Mouse (Mus musculus): ENCODE results near the gene Nckap5l. TPM values are rescaled to one million over a fixed set of nuclear protein-coding genes. Genes with fewer than 3 reads are reported as not detected.

Nckap5l gene
- polyA plus RNA-seq, 1 experiment from 2014 or later, result 6.0 TPM

DNA sequence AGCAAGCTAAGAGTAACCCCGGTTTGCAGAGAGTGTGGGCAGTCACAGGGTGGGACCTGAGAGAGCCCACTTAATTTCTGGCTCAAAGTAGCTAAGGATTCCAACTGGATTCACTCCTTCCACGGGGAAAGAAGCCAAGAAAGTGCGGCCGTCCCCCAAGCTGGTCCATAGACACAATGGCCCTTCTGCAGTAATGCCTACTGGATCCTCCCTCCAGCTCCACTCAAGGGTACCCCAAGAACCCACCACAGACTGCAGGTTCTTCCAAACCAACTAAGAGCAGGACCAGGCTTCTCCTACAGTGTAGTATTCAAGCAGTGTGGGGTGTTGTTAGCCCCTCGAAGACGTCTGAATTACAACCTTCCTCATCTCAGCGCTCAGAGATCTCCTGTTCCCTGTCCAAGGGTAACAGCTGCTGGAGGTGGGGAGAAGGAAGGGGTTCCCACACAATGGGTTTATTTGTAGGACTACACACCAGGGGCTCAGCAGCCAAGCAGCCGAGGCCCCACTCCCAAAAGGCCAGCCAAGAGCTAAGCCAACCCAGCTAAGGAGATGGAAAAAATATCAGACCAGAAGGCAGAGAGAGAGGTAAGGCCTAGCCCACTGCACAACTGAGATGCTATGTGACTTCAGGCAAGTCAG is 16.6 kb downstream of the Nckap5l start:
- 68% methylated on average over 8 of the region's 8 CpGs for WGBS
- Histone ChIP-seq H3K4me1 (replicated peaks; ENCODE audit: control insufficient read depth, insufficient read depth, low read length) (peaks cover 13% of the 10 kb centered on the region), H3K27ac (ENCODE audit: low read depth, low read length) (peak overlapping the region; percentile 45; the same call in 1 of the 2 replicates), H3K27me3 (replicated peaks; ENCODE audit: control insufficient read depth, insufficient read depth, low read length) (no peaks in the 10 kb centered on the region), H3K9me3 (ENCODE audit: control insufficient read depth, low read length) (no peaks in the 10 kb centered on the region), H3K9ac (ENCODE audit: low read depth, low read length) (no peak overlapping the region), H3K4me2 (peak overlapping the region; percentile 3), H3K36me3 (ENCODE audit: control insufficient read depth, insufficient read depth, low read length) (peaks cover 5% of the 10 kb centered on the region; the same call in 1 of the 2 replicates), H3K4me3 (ENCODE audit: low read depth, low read length) (no peak overlapping the region)
- ATAC-seq (replicated peaks; ENCODE audit: low FRiP score) (no peak), DNase-seq (ENCODE audit: low spot score) (no peak)

DNA sequence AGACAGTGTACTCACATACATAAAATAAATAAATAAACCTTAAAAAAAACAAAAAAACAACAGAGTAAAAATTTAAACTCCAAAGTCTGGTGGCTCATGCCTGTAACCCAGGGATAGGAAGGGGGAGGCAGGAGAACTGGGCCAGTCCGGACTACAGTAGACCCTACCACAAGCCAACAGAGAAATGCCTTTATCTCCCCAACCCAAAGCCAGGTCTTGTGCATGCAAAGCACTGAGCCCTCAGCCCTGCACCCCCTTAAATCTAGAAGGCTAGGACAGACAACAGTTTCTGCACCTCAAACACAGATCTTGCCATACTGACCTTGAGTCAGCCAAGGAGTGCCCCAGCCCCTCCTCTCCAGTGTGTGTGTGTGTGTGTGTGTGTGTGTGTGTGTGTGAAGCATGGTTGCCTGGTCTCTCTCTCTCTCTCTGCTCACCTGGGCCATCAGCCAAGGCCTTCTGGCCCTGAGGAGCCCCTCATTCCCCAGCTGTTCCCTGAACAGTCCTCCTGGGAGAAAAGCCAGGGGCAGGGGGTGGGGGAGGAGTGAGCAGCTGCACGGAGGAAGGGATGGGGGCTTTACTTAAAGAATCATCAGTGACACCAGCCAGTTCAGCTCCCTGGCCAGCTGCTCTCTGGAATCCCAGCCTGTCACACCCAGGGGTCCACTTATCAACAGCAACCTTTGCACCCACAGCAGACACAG is 17.3 kb downstream of the Nckap5l start:
- H3K4me3 ChIP-seq (ENCODE audit: low read depth, low read length), result no peak overlapping the region
- H3K36me3 ChIP-seq (ENCODE audit: control insufficient read depth, insufficient read depth, low read length), result peaks cover 5% of the 10 kb centered on the region; the same call in 1 of the 2 replicates
- H3K4me2 ChIP-seq, result peak overlapping the region; percentile 3
- peak overlapping the region; percentile 45; the same call in 1 of the 2 replicates for H3K27ac ChIP-seq (ENCODE audit: low read depth, low read length)
- DNase-seq (ENCODE audit: low spot score) (no peak), ATAC-seq (replicated peaks; ENCODE audit: low FRiP score) (no peak; the same call in 1 of the 2 replicates)
- peaks cover 13% of the 10 kb centered on the region for H3K4me1 ChIP-seq (replicated peaks; ENCODE audit: control insufficient read depth, insufficient read depth, low read length)
- no peaks in the 10 kb centered on the region for H3K27me3 ChIP-seq (replicated peaks; ENCODE audit: control insufficient read depth, insufficient read depth, low read length)
- no peak overlapping the region for H3K9ac ChIP-seq (ENCODE audit: low read depth, low read length)
- no peaks in the 10 kb centered on the region for H3K9me3 ChIP-seq (ENCODE audit: control insufficient read depth, low read length)
- WGBS, result 54% methylated on average over 2 of the region's 2 CpGs

DNA sequence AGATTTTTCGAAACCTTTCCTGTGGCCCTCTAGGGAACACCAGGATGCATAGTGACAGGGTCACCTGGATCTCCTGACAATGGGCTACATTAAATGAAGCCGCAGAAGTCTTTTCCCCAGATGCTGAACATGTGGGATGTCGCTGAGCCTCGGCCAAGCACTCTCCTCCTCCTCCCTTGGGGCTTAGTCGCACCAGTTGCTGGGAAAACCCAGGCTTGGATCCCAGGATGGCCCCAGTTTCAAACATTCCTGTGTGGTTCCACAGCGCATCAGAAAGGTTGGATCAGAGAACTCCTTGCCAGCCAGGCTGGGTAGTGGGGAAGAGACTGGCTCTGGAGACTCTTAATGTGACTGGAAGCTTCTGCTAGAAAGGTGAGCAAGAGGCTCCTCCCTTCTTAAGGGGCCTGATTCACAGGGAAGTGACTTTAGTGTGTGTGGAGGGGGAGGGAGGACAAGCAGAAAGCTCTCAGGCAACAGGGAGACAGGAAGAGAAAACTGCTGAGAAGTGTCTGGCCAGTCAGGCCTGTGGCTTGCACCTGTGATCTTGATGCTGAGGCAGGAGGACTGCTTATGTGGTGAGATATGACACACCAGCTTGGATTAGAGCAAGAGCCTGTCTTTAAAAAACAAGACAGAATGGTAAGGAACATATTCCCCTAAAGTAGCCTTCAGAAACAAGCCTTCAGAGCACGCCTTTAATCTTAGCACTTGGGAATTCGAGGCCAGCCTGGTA is 18.4 kb downstream of the Nckap5l start:
- Histone ChIP-seq H3K27ac (ENCODE audit: low read depth, low read length) (no peak overlapping the region), H3K4me2 (no peak overlapping the region), H3K4me3 (ENCODE audit: low read depth, low read length) (no peak overlapping the region), H3K36me3 (ENCODE audit: control insufficient read depth, insufficient read depth, low read length) (peaks cover 3% of the 10 kb centered on the region; the same call in 1 of the 2 replicates), H3K9me3 (ENCODE audit: control insufficient read depth, low read length) (no peaks in the 10 kb centered on the region), H3K4me1 (replicated peaks; ENCODE audit: control insufficient read depth, insufficient read depth, low read length) (peaks cover 13% of the 10 kb centered on the region), H3K9ac (ENCODE audit: low read depth, low read length) (no peak overlapping the region), H3K27me3 (replicated peaks; ENCODE audit: control insufficient read depth, insufficient read depth, low read length) (no peaks in the 10 kb centered on the region)
- DNase-seq (ENCODE audit: low spot score), result no peak
- 82% methylated on average over 8 of the region's 8 CpGs for WGBS
- ATAC-seq (replicated peaks; ENCODE audit: low FRiP score), result no peak

DNA sequence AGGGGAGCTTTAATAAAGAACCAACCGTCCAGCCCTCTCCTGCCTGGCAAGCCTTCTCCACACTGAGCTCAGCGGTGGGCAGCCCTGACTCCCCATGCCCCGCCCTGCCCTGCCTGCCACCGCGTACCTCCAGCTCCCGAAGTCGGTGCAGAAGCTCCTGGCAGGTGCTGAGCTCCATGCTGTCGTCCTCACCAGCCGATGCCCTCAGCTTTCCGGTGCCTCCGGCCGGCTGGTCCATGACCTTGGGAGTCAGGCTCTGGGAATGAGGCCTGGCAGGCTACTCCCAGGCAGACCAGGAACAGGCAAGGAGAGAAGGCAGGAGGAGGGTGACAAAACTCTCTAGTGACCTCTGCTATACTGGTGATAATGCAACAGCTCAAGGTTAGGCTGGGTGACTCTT is 23.6 kb downstream of the Nckap5l start:
- Histone ChIP-seq H3K4me1 (replicated peaks; ENCODE audit: control insufficient read depth, insufficient read depth, low read length) (peaks cover 12% of the 10 kb centered on the region), H3K36me3 (ENCODE audit: control insufficient read depth, insufficient read depth, low read length) (peaks cover 5% of the 10 kb centered on the region; the same call in 1 of the 2 replicates), H3K9me3 (ENCODE audit: control insufficient read depth, low read length) (no peaks in the 10 kb centered on the region), H3K4me2 (no peak overlapping the region), H3K27ac (ENCODE audit: low read depth, low read length) (no peak overlapping the region), H3K4me3 (ENCODE audit: low read depth, low read length) (no peak overlapping the region), H3K9ac (ENCODE audit: low read depth, low read length) (no peak overlapping the region), H3K27me3 (replicated peaks; ENCODE audit: control insufficient read depth, insufficient read depth, low read length) (no peaks in the 10 kb centered on the region)
- WGBS, result 79% methylated on average over 12 of the region's 12 CpGs
- ATAC-seq (replicated peaks; ENCODE audit: low FRiP score) (no peak), DNase-seq (ENCODE audit: low spot score) (no peak)

DNA sequence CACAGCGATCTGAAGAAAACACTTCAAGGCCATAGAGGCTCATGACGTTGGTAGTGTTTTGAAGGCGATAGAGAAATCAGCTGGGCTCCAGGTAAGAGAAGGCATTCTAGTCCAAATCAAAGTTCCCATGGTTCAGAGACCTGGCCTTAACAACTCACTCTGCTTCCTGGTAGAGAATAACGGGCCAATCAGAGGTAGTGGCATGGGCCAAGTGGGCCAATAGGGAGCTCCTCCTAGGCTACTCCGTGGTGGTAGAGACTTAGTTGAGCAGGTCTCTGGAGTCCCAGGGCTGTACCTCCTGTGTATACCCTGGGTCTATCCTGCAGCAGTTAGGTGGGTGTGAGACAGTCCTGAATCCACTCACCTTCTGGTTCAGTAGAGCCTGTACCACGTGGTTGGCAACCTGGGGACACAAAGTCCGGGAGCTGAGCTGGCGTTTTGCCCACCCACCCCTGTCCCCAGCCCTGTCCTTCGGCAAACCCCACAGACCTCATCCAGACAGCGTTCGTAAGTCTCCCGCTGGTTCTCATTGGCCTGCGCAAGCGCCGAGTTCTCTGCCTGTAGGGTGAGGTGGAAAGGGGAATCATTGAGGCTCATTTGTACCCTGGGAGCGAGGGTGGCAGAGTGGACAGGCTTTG is 24.3 kb downstream of the Nckap5l start:
- H3K27me3 ChIP-seq (replicated peaks; ENCODE audit: control insufficient read depth, insufficient read depth, low read length), result no peaks in the 10 kb centered on the region
- H3K9ac ChIP-seq (ENCODE audit: low read depth, low read length), result no peak overlapping the region
- ATAC-seq (replicated peaks; ENCODE audit: low FRiP score) (no peak; the same call in 1 of the 2 replicates), DNase-seq (ENCODE audit: low spot score) (no peak)
- 0 out of 2 replicates have a peak, but pooled peaks cover 2% of the 10 kb centered on the region for H3K36me3 ChIP-seq (ENCODE audit: control insufficient read depth, insufficient read depth, low read length)
- H3K4me3 ChIP-seq (ENCODE audit: low read depth, low read length), result no peak overlapping the region
- no peaks in the 10 kb centered on the region for H3K9me3 ChIP-seq (ENCODE audit: control insufficient read depth, low read length)
- H3K4me1 ChIP-seq (replicated peaks; ENCODE audit: control insufficient read depth, insufficient read depth, low read length), result peaks cover 15% of the 10 kb centered on the region
- 87% methylated on average over 16 of the region's 16 CpGs for WGBS
- no peak overlapping the region for H3K27ac ChIP-seq (ENCODE audit: low read depth, low read length)
- no peak overlapping the region for H3K4me2 ChIP-seq

DNA sequence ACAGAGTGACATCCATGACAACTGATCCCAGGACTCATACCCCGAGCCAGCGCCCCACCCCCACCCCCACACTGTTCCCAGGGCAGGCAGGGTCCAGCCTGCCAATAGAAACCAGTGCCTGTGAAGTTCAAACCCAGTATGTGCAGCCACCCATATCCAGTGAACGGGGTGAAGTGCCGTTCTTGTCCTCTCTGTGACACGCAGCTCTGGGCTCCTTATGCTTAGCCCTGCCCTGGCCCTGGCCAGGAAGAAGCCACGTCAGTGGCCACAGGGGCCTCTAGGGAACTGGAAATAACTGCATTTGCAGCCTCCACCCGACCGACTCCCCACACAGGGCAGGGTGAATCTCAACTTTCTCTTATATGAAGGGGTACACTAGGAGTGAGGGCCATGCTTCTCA is 25.6 kb downstream of the Nckap5l start:
- Histone ChIP-seq H3K4me2 (no peak overlapping the region), H3K4me3 (ENCODE audit: low read depth, low read length) (no peak overlapping the region), H3K27ac (ENCODE audit: low read depth, low read length) (no peak overlapping the region), H3K36me3 (ENCODE audit: control insufficient read depth, insufficient read depth, low read length) (peaks cover 11% of the 10 kb centered on the region), H3K9me3 (ENCODE audit: control insufficient read depth, low read length) (no peaks in the 10 kb centered on the region), H3K9ac (ENCODE audit: low read depth, low read length) (no peak overlapping the region), H3K4me1 (replicated peaks; ENCODE audit: control insufficient read depth, insufficient read depth, low read length) (peaks cover 15% of the 10 kb centered on the region), H3K27me3 (replicated peaks; ENCODE audit: control insufficient read depth, insufficient read depth, low read length) (no peaks in the 10 kb centered on the region)
- WGBS, result 71% methylated on average over 8 of the region's 8 CpGs
- ATAC-seq (replicated peaks; ENCODE audit: low FRiP score) (no peak), DNase-seq (ENCODE audit: low spot score) (no peak)

DNA sequence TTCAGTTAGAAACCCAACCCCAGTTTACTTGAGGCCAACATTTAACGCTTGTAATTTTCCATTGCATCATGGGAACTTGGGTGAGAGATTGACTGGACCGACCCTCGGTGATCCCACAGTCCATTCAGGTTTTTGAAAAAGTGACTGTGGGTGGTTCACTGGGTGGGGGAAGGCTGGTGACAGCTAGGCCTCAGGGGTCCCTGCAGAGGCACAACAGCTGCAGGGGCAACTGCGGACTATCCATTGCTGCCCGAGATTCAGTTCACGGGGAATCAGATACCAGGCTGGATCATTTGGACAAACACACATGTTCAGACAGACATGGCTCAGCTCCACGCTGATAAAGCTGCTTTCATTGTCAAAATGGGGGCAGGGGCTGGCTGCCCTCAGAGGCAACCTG is 26.0 kb downstream of the Nckap5l start:
- H3K9me3 ChIP-seq (ENCODE audit: control insufficient read depth, low read length), result no peaks in the 10 kb centered on the region
- peaks cover 11% of the 10 kb centered on the region for H3K36me3 ChIP-seq (ENCODE audit: control insufficient read depth, insufficient read depth, low read length)
- H3K4me2 ChIP-seq, result no peak overlapping the region
- no peak overlapping the region; the same call in 1 of the 2 replicates for H3K27ac ChIP-seq (ENCODE audit: low read depth, low read length)
- no peak overlapping the region for H3K9ac ChIP-seq (ENCODE audit: low read depth, low read length)
- H3K4me3 ChIP-seq (ENCODE audit: low read depth, low read length), result no peak overlapping the region
- no peaks in the 10 kb centered on the region for H3K27me3 ChIP-seq (replicated peaks; ENCODE audit: control insufficient read depth, insufficient read depth, low read length)
- ATAC-seq (replicated peaks; ENCODE audit: low FRiP score) (no peak), DNase-seq (ENCODE audit: low spot score) (no peak)
- WGBS, result 69% methylated on average over 7 of the region's 7 CpGs
- peaks cover 15% of the 10 kb centered on the region for H3K4me1 ChIP-seq (replicated peaks; ENCODE audit: control insufficient read depth, insufficient read depth, low read length)

DNA sequence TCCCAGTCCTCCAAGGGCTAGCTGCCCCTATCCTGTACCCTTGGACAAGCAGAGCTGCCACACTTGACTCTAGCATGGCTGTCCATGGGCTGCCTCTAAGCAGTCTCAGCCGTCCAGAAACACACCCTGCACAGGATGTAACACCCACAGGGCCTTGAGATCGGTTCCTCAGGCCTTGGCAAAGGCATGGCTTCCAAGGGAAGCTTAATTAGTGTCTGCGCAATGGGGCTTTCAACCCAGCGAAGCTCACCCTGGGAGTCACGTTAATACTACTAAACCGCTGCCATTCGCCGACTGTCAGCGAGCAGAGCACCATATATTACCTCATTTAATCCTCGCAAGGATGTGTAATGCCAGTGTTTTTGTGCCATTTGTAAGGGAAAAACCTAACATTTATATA is 26.5 kb downstream of the Nckap5l start:
- Histone ChIP-seq H3K36me3 (ENCODE audit: control insufficient read depth, insufficient read depth, low read length) (peaks cover 14% of the 10 kb centered on the region), H3K4me1 (replicated peaks; ENCODE audit: control insufficient read depth, insufficient read depth, low read length) (peaks cover 15% of the 10 kb centered on the region), H3K9me3 (ENCODE audit: control insufficient read depth, low read length) (no peaks in the 10 kb centered on the region), H3K9ac (ENCODE audit: low read depth, low read length) (no peak overlapping the region), H3K4me3 (ENCODE audit: low read depth, low read length) (no peak overlapping the region), H3K27me3 (replicated peaks; ENCODE audit: control insufficient read depth, insufficient read depth, low read length) (no peaks in the 10 kb centered on the region), H3K27ac (ENCODE audit: low read depth, low read length) (no peak overlapping the region), H3K4me2 (no peak overlapping the region)
- DNase-seq (ENCODE audit: low spot score) (no peak), ATAC-seq (replicated peaks; ENCODE audit: low FRiP score) (no peak)
- 85% methylated on average over 10 of the region's 10 CpGs for WGBS

Data from liver, embryonic 11.5 days (tissue).